8 mouse cellular contexts compared by ENCODE assay signal in the genomic region with DNA sequence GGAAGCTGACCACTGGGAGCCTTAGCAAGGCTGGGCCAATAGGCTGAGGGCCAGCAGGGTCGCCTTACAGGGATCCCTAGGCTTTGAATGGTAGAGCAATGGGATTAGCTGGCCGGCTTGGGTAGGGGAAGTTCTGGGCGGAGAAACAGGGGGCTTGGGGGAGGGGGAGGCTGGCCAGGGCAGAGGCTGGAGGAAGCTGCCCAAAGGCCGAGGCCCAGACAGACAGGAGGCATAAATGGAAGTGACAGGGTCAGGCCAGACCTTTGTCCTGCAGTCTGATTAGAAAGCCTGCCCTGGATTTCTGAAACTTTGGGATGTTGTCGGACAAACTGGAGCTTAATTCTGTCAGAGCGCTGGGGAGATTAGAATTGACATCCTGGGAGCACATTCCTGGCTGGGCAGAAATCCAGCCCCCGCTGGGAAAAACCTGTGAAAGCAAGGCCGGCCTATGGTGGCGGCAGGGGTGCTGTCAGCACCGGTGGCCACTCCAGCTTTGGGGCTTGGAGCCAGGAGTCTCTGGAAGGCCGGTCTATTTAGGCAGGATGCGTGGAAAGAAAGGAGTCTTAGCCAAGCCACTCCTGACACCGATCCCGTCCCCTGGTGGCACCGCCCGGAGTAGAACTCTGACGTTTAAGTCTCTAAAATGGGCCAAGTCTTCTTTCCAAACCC.
DNase-seq lines count a peak whose midpoint lies in the region; ATAC-seq lines count a peak whose summit lies in the region.

No protein-coding gene starts in this region.

- H3K9me3 ChIP-seq in heart, embryonic 14.5 days (ENCODE audit: control insufficient read depth, low read length), result no peaks in the 10 kb centered on the region
- H3K9me3 ChIP-seq in midbrain, embryonic 16.5 days (replicated peaks; ENCODE audit: control insufficient read depth, low read length, poor library complexity, severe bottlenecking), result no peaks in the 10 kb centered on the region

- H3K36me3 ChIP-seq in heart, embryonic 14.5 days (ENCODE audit: control insufficient read depth, insufficient read depth, low read length), result no peaks in the 10 kb centered on the region
- H3K36me3 ChIP-seq in midbrain, embryonic 16.5 days (ENCODE audit: control insufficient read depth, insufficient read depth, low read length), result no peaks in the 10 kb centered on the region; the same call in 1 of the 2 replicates

- DNase-seq in kidney, postnatal 25 days, result peak; percentile 38 to 71
- no peak for DNase-seq in kidney, adult 11 months
- DNase-seq in cerebellum, postnatal 14 days, result peak; percentile 76 to 80
- no peak for DNase-seq in thymus, adult 18-20 months
- DNase-seq in ovary, postnatal 10 days (ENCODE audit: low spot score), result no peak
- no peak for DNase-seq in adrenal gland, adult 18-20 months (ENCODE audit: low spot score in 2 of 2)

- H3K9ac ChIP-seq in heart, embryonic 14.5 days (ENCODE audit: low read length), result peak overlapping the region; percentile 44; the same call in 1 of the 2 replicates
- H3K9ac ChIP-seq in midbrain, embryonic 16.5 days (ENCODE audit: low read depth, low read length), result no peak overlapping the region

- peak overlapping the region; percentile 17 for H3K4me2 ChIP-seq in heart, embryonic 14.5 days (ENCODE audit: low read length)
- H3K4me2 ChIP-seq in midbrain, embryonic 16.5 days (ENCODE audit: low read length), result no peak overlapping the region

- ATAC-seq in heart, embryonic 14.5 days (ENCODE audit: insufficient number of reproducible peaks, insufficient read depth, low FRiP score, low read depth), result peak; percentile 19; the same call in 1 of the 2 replicates
- ATAC-seq in midbrain, embryonic 16.5 days, result 0 out of 2 replicates have a peak, but pooled peaks have one; percentile 29

- no peaks in the 10 kb centered on the region for H3K27me3 ChIP-seq in heart, embryonic 14.5 days (ENCODE audit: control insufficient read depth, insufficient read depth, low read length)
- H3K27me3 ChIP-seq in midbrain, embryonic 16.5 days (ENCODE audit: control insufficient read depth, insufficient read depth, low read depth, low read length), result peaks cover 32% of the 10 kb centered on the region

- peaks cover 76 to 93% of the 10 kb centered on the region in 2 experiments for H3K4me1 ChIP-seq in heart, embryonic 14.5 days (ENCODE audit: control insufficient read depth in 2 of 2, insufficient read depth in 2 of 2, low read length in 2 of 2)
- H3K4me1 ChIP-seq in midbrain, embryonic 16.5 days (ENCODE audit: control insufficient read depth, insufficient read depth, low read length), result peaks cover 21% of the 10 kb centered on the region

- WGBS in heart, embryonic 14.5 days, result 8% methylated on average over 17 of the region's 17 CpGs
- WGBS in midbrain, embryonic 16.5 days, result 14% methylated on average over 17 of the region's 17 CpGs

- peak overlapping the region; percentile 80 to 97 for H3K27ac ChIP-seq in heart, embryonic 14.5 days (replicated peaks in 1 of 2; ENCODE audit: control insufficient read depth in 1 of 2, insufficient read depth in 1 of 2, low read depth in 2 of 2, low read length in 2 of 2)
- H3K27ac ChIP-seq in midbrain, embryonic 16.5 days (ENCODE audit: low read length), result no peak overlapping the region

- no peak overlapping the region for H3K4me3 ChIP-seq in heart, embryonic 14.5 days (ENCODE audit: control insufficient read depth in 1 of 2, insufficient read depth in 1 of 2, low read depth in 1 of 2, low read length in 2 of 2)
- H3K4me3 ChIP-seq in midbrain, embryonic 16.5 days (ENCODE audit: low read depth, low read length), result no peak overlapping the region

Comparison
In these comparisons a context has a peak if more than half of its experiments do, and no peak if none do; other contexts are left out.
1. DNase-seq: peak in kidney, postnatal 25 days (2 of 2) and cerebellum, postnatal 14 days (2 of 2); none in kidney, adult 11 months (single experiment), thymus, adult 18-20 months (0 of 2), ovary, postnatal 10 days (single experiment) and adrenal gland, adult 18-20 months (0 of 2).